Mouse (Mus musculus): ENCODE measurements at regions not wholly inside any gene's neighbourhood (a gene's known extent, or its start where the extent isn't known, plus 50 kb on each side); places are given as distances from the start of the nearest gene placed in this dataset.

GRCm38 (mm10) chr4:135066766-135067479, 53.5 kb upstream of the Runx3 start:
- TF ChIP-seq GATA1 (IDR thresholded peaks at IDR 0.05; ENCODE audit: low read length) (no peak), TAL1 (IDR thresholded peaks at IDR 0.05; ENCODE audit: low read length) (no peak)
